Mouse (Mus musculus): ENCODE measurements at regions not wholly inside any gene's neighbourhood (a gene's known extent, or its start where the extent isn't known, plus 50 kb on each side); places are given as distances from the start of the nearest gene placed in this dataset.

- TF ChIP-seq MAFK (IDR thresholded peaks at IDR 0.05; ENCODE audit: insufficient read depth, low read depth, low read length) (no peak), ZC3H11A (IDR thresholded peaks at IDR 0.05; ENCODE audit: borderline replicate concordance, low read depth, low read length) (no peak), CHD2 (IDR thresholded peaks at IDR 0.05; ENCODE audit: low read depth, low read length) (no peak), HCFC1 (IDR thresholded peaks at IDR 0.05; ENCODE audit: borderline replicate concordance, insufficient read depth, low read length) (no peak), ZNF384 (IDR thresholded peaks at IDR 0.05; ENCODE audit: low read depth, low read length) (no peak)
These were observed 190.8 kb downstream of the Msrb3 start for GRCm38 (mm10) chr10:120707771-120708750.

All from ES-E14 (cell line).